Mouse (Mus musculus) regulatory T cell (primary cell): ENCODE data around the gene Tsfm.
"Not testable (repeated sequence)": the region's sequence is repeated elsewhere in the genome, so short reads cannot be mapped to it uniquely, and the experiment has no call there.

Experiments used
- in situ Hi-C: fragments of 300-600 bp; cut with MboI, MseI; formaldehyde crosslinking; loops from one replicate; pipeline ENCODE4 v1.15.1; 2025; ENCODE audit warnings: high pct_unique_total_duplicates

Gene Tsfm

DNA sequence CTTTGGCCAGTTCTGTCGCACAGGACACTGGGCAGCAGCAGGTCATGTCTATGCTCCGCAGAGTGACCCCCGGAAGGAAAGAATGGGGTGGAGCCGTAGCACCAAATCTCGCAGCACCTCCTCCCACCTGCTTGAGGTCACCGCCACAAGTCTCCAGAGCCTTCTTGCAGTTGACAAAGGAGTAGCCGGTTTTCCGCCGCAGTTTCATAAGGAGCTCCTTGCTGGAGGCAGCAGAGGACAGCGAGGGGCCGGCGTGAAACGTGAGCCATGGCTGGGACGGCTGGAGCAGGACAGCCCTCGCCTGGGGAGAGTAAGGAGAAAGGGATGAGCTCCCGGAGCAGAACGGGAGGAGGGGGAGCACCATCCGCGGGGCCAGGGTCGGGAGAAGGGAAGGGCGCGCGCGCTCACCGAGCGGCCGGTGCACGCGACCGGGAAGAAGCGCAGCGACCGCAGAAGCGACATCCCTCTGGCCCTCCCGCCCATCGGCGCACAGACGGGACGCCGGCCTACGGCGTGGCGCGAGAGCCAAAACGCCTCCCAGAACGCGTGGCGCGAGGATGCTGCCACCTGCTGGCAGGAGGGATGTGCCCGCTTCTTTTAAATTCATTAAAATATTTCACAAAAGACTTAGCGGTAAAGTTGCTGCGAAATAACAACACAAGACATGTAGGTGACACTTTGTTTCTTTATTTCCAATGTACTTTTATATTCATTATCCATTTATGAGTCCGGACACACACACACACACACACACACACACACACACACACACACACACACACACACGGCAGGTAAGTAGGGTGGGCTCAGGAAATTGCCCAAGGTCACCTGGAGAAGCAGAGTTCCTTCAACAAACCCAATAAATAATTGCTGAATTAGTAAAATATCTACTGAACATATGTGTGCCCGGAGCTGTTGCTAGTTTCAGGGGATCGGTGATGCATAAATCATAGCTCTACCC lies at the start of gene Tsfm:
Gene Tsfm, minus strand, starts transcription at position 505 of the 961 bp plus-strand sequence.
- in situ Hi-C loops = loop anchor here (10.0 kb wide), 1 partner anchor 116 kb away; no protein-coding TSS in a partner anchor

- in situ Hi-C loops = loop anchor here (5.0 kb wide), 1 partner anchor 977 kb away; the partner anchor contains the start of gene Ptges3
Observed at GRCm38 (mm10) chr10:127079665-127080391, 49.2 kb upstream of the Tsfm start.

DNA sequence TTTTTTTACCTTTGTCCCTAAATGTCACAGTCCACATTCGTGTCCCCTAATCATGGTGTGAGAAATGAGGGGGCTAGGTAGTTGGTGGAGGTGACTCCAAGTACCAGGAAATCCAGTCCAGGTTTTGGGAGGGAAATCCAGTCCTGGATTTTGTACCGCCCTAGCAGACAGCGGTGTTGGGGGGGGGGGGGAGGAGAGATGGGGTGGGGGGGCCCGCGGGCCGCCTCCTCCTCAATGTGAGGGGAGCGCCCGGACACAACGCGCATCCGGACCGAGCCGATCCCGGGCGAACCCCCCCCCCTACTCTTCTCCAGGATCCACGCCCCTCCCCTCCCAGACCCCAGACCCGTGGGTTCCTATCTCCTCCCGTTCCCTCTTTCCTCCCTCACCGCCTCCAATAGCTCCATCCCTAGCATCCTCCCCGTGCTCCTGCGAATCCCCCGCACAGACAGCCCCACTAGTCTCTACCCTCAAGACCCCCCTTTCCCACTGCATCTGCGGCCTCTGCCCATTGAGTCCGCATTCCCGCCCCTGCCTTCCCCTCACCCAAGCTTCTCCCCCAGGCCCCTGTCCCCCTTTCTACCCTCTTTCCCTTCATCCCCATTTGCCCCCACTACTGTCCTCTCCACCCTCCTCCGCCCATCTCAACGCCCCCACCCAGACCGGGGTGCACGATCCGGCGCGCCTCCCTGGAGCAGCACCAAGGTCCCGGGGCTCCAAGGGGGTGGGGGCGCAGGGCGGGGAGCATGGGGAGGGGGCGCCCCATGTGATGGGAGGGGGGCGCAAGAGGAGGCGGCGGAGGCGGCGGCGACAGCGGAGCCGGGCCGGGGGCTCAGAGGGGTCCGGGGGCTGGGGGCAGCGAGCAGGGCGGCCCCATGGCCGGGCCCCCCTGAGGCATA lies 48.3 kb upstream of the Tsfm start:
- in situ Hi-C loops = loop anchor here (5.0 kb wide), 1 partner anchor 978 kb away; the partner anchor contains the start of gene Ptges3

DNA sequence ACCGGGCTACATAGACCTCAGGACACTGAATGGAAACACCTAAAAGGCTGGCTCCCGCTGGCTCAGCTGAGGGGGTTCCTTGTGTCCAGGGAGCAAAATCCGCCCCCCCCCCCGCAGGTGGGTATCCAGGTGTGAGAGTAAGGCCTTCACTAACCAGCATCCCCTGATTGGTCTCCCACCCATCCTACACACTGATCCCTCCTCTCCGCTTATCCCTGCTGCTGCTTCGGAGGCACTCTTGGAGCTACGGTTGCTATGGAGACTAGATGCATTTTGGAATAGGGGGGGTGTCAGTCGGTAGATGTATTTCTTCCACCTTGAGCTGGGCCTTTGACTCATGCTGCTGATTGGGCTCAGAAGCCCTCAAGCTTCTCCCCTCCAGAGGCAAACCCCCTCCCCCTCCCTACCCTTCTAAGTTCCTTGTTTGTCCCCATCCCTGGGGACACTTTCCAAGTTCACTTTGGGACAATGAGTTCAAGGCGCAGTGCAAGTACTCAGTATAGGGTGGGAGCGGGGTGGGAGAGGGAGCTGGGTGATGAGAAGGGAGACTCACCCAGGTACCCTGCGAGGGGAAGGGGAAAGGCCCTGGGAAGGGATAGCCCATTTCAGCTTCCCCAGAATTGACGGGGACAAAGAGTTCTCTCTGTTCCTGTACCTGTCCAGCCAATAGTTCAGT lies 47.5 kb upstream of the Tsfm start:
- in situ Hi-C loops = loop anchor here (5.0 kb wide), 1 partner anchor 979 kb away; the partner anchor contains the start of gene Ptges3

- in situ Hi-C loops = loop anchor here (5.0 kb wide), 1 partner anchor 980 kb away; the partner anchor contains the start of gene Ptges3
Observed at GRCm38 (mm10) chr10:127077515-127077914, 46.9 kb upstream of the Tsfm start.

DNA sequence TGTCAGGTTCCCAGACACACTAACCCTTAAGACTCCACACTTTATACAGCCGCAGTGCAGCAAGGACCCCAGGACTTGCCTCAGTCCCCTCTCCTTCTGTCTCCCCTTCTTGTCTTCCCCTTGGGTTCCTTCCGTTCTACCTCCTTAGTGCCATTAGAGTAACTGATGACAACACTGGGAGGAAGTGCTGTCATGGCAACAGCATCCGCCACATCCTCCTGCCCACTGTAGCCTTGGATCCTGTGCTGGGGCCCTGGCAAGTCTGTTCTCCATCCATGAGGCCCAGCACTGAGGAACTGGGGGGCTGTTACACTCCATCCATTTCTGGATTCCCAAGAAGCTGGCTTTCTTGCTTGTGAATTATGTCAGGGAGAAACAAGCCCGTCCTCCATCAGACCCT lies 45.4 kb upstream of the Tsfm start:
- in situ Hi-C loops = loop anchor here (5.0 kb wide), 1 partner anchor 981 kb away; the partner anchor contains the start of gene Ptges3

DNA sequence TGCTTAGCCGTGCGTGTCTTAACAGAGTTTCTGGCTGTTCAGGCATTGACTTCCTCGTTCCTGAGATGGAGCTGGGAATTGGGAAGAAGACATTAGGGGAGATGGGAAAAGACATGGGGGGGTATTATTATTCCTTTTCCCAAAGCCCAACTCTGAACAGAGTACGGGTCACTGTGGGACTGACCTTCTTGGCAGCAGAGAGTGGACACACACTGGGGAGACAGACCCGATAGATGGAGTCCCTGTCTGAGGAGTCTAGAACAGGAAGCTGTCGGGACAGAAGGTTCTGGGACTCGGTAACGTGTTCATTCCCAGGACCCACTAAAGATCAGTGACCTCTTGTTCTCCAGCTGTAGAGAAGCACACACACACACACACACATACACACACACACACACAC lies 45.0 kb upstream of the Tsfm start:
- in situ Hi-C loops = loop anchor here (5.0 kb wide), 1 partner anchor 982 kb away; the partner anchor contains the start of gene Ptges3

GRCm38 (mm10) chr10:127075080-127075479 lies 44.4 kb upstream of the Tsfm start, which contains the start of gene Agap2:
TSS of gene Agap2 (plus strand) at chr10:127075284.
- in situ Hi-C loops = loop anchor here (5.0 kb wide), 1 partner anchor 982 kb away; the partner anchor contains the start of gene Ptges3

DNA sequence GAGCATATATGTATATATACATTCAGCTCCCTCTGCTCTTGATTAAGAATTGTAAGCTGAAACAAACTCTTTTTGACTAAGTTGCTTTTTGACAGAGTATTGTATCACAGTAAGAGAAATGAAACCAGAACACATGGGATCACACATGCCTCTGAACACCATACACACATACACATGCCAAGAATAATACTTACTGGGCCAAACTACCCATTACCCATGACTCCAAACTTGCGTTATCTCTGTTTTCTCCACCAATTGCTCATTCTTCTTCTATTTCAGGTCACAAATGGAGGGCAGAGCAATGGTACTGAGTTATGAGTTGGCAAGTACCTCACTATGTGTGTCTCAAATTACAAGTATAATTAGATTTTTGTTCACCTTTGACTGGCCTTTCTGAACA lies 43.3 kb upstream of the Tsfm start:
- in situ Hi-C loops = no loop called here

DNA sequence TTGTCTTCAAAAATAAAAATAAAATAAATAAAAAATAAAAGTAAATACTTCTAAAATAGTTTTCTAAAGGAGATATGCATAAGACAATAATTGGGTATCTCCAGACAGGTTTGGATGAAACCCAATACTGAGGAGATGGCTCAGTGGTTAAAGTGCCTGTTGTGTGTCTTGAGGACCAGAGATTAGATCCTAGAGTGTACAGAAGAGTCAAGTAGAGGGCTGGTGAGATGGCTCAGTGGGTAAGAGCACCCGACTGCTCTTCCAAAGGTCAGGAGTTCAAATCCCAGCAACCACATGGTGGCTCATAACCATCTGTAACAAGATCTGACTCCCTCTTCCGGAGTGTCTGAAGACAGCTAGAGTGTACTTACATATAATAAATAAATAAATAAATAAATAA lies 42.3 kb upstream of the Tsfm start:
- in situ Hi-C loops = not testable (repeated sequence)

DNA sequence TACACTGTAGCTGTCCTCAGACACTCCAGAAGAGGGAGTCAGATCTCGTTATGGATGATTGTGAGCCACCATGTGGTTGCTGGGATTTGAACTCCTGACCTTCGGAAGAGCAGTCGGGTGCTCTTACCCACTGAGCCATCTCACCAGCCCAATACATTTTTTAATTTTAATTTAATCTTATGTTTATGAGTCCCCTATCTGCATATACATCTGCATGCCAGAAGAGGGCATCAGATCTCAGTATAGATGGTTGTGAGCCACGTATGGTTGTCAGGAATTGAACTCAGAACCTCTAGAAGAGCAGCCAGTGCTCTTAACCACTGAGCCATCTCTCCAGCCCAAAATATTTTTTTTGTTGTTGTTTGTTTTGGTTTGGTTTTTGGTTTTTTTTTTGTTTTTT lies 41.6 kb upstream of the Tsfm start:
- in situ Hi-C loops = not testable (repeated sequence)

GRCm38 (mm10) chr10:127071203-127071602 lies 40.6 kb upstream of the Tsfm start:
- in situ Hi-C loops = no loop called here

DNA sequence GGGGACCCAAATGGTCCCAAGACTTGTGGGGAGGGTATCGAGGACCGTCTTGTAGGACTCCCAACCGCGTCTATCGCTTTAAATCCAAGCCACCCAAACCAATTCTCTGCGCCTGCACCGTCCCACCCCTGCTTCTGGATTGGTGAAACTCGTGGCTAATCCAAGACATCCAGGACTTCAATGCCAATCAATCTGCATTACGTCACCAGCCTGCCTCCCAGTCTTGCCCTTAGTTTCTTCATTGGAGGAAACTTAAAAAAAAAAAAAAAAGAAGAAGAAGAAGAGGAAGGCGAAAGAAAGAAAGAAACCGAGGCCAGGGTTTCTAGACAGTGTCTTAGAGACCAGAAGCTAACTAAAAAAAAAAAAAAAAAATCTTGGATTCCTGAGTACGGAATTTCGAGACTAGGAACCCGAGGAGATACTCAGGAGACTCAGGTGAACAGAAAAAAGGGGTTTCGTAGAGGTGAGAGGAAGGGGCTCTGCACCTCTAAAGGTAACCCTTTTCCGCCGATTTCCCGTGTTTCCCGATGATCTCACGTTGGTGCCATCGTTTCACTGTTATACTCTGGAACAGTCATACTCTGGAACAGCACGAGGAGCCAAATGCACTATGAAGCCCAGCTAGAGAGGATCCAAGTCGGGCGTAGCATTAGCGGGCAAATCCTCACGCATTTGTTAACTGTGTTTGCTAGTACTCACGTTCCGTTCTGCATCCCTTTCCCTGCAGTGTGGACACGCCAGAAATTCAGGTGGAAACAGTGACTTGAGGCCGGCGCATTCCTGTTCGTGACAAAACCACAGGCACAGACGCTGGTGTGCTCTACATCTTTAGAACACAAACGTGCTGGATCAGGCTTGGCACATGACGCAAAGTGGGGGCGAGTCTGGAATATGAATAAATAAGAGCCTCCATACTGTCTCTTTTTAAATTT lies 39.8 kb upstream of the Tsfm start, which contains the start of gene Tspan31:
Gene Tspan31, minus strand, starts transcription at position 75 of the 932 bp plus-strand sequence.
- in situ Hi-C loops = no loop called here

- in situ Hi-C loops = no loop called here
Observed at GRCm38 (mm10) chr10:127069281-127070189, 38.9 kb upstream of the Tsfm start.

DNA sequence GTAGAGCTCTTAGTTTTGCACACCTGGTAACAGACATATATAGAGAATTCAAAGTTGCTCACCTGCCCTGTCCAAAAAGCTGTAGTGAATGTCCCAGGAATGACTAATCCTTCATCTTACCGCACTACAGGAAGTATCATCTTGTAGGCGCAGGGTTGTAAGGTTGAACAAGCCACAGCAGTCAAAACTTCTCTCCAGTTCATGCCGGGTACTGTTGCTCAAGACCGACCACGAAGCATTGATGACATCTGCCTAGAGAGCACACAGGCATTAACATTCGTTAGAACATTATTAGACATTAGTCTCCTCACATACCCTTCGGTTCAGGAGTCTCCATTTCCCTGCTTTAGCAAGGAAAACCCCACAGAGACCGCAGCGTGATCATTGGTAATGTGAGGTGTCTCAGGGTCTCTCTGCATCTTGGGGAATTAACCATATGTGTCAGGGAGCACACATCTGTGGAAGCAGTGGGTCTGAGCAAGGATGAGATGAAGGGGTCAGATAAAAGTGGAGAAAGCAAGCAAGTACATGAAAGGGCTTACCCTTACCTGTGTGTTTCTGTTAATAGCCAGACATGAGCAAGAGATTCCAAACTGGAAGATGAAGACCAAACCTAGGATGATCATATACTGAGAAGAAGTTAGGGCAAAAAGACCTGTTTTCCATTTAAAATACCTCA lies 37.9 kb upstream of the Tsfm start:
- in situ Hi-C loops = no loop called here

DNA sequence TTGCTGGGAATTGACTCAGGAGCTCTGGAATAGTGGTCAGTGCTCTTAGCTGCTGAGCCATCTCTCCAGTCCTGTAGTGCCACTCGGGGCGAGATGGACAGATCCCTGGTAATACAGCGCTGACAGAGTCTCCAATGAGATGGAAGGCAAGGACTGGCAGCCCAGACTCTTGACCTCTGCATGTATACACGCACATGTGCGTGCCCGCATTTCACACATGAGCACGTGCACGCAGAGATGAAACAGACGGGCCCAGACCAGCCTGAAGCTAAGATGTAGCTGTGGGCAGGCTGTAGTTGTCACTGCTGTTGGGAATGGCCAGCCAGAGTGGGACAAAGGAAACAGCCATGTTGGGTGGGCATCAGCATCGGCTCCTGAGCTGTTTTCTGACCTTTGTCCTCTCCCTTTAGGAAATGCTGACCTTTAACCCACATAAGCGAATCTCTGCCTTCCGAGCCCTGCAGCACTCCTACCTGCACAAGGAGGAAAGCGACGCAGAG lies 35.9 kb upstream of the Tsfm start:
- in situ Hi-C loops = no loop called here

- in situ Hi-C loops = no loop called here
Observed at GRCm38 (mm10) chr10:127065981-127066380, 35.3 kb upstream of the Tsfm start.
